Mouse (Mus musculus) layer of hippocampus, adult 2 months (tissue): ENCODE measurements around the gene Dgkh. TPM values are rescaled to one million over a fixed set of nuclear protein-coding genes. Genes with fewer than 3 reads are reported as not detected.

Experiments used
- DNase-seq, 2 experiments: peaks; one replicate each; pipeline ENCODE4 v3.0.0; 2022; ENCODE audit warnings: low spot score in 2 of 2
- H3K27ac ChIP-seq: fragments of 200-600 bp; 2 replicates; pipeline ENCODE4 v1.8.1; 2022
- H3K4me3 ChIP-seq: fragments of 200-600 bp; 2 replicates; pipeline ENCODE4 v1.8.1; 2022; ENCODE audit warnings: mild to moderate bottlenecking
- CTCF ChIP-seq: fragments of 200-600 bp; conservative IDR thresholded peaks from 2 replicates; pipeline ENCODE4 v1.8.1; 2022; ENCODE audit warnings: antibody characterized with exemption, mild to moderate bottlenecking, moderate library complexity
- total RNA-seq, 2 experiments: library from RNA; stranded (reverse); gene quantifications; 2 replicates each; pipeline ENCODE4 v1.2.3; 2021

Gene Dgkh
- total RNA-seq, 2 experiments from 2014 or later: 110 to 123 TPM

- DNase-seq: no peak
- no peak for TF ChIP-seq CTCF
- H3K27ac ChIP-seq: no peak overlapping the region
- H3K4me3 ChIP-seq: no peak overlapping the region
Measured at GRCm38 (mm10) chr14:78530256-78530655, 202.3 kb downstream of the Dgkh start.

- TF ChIP-seq CTCF: no peak
- DNase-seq: no peak
- no peak overlapping the region for H3K4me3 ChIP-seq
- peak overlapping the region; percentile 1; the same call in 1 of the 2 replicates for H3K27ac ChIP-seq
Measured at GRCm38 (mm10) chr14:78528461-78529425, 203.8 kb downstream of the Dgkh start.

GRCm38 (mm10) chr14:78526907-78527306 lies 205.7 kb downstream of the Dgkh start:
- no peak overlapping the region for H3K27ac ChIP-seq
- no peak overlapping the region for H3K4me3 ChIP-seq
- no peak for DNase-seq
- TF ChIP-seq CTCF: no peak

- no peak overlapping the region for H3K27ac ChIP-seq
- H3K4me3 ChIP-seq: no peak overlapping the region
- TF ChIP-seq CTCF: no peak
- DNase-seq: no peak
Measured at GRCm38 (mm10) chr14:78526475-78526874, 206.1 kb downstream of the Dgkh start.

GRCm38 (mm10) chr14:78525611-78526457 lies 206.7 kb downstream of the Dgkh start:
- TF ChIP-seq CTCF: no peak
- no peak for DNase-seq
- peak overlapping the region; percentile 25; the same call in 1 of the 2 replicates for H3K27ac ChIP-seq
- no peak overlapping the region for H3K4me3 ChIP-seq

- Histone ChIP-seq H3K4me3 (no peak overlapping the region), H3K27ac (no peak overlapping the region)
- no peak for DNase-seq
- TF ChIP-seq CTCF: peak; percentile 65
Measured at GRCm38 (mm10) chr14:78525059-78525458, 207.5 kb downstream of the Dgkh start.

- TF ChIP-seq CTCF: peak; percentile 62
- Histone ChIP-seq H3K4me3 (no peak overlapping the region), H3K27ac (no peak overlapping the region)
- DNase-seq: no peak
Measured at GRCm38 (mm10) chr14:78510713-78511112, 221.9 kb downstream of the Dgkh start.

- no peak for DNase-seq
- H3K27ac ChIP-seq: no peak overlapping the region
- no peak overlapping the region for H3K4me3 ChIP-seq
- TF ChIP-seq CTCF: no peak
Measured at GRCm38 (mm10) chr14:78509791-78510190, 222.8 kb downstream of the Dgkh start.

Other genes starting within 250 kb of the Dgkh start
- gene Akap11, start 196.0 kb downstream of the Dgkh start, total RNA-seq: 100 to 1,000 TPM; 194 to 196 TPM
- gene Vwa8, start 116.3 kb upstream of the Dgkh start, total RNA-seq: 10 to 100 TPM; 29.4 to 31.0 TPM